Mouse (Mus musculus) intestine, postnatal 0 days (tissue): ENCODE results near the gene Uox. TPM values are rescaled to one million over a fixed set of nuclear protein-coding genes. Genes with fewer than 3 reads are reported as not detected.

ENCODE experiments used
- ATAC-seq: fragments of 200-750 bp; cut with Nextera tagmentation; 2 replicates; pipeline ENCODE4 v1.8.0; 2017; ENCODE audit warnings: mild to moderate bottlenecking, moderate TSS enrichment, moderate library complexity
- H3K27ac ChIP-seq: fragments of 300-500 bp; sonication (generic); 2 replicates; pipeline ENCODE4 v1.5.1; 2014; ENCODE audit warnings: mild to moderate bottlenecking, low read depth, low read length, moderate library complexity
- H3K27me3 ChIP-seq: fragments of 300-500 bp; sonication (generic); replicated peaks from 2 replicates; pipeline ENCODE4 v1.6.1; 2014; ENCODE audit warnings: low read length, mixed read lengths; ENCODE audit not compliant: control insufficient read depth, insufficient read depth
- H3K36me3 ChIP-seq: fragments of 300-500 bp; sonication (generic); 2 replicates; pipeline ENCODE4 v1.6.1; 2014; ENCODE audit warnings: mild to moderate bottlenecking, moderate library complexity; ENCODE audit not compliant: control insufficient read depth, insufficient read depth
- H3K4me1 ChIP-seq: fragments of 300-500 bp; sonication (generic); replicated peaks from 2 replicates; pipeline ENCODE4 v1.6.1; 2014; ENCODE audit warnings: antibody characterized with exemption, low read length, mixed read lengths; ENCODE audit not compliant: control insufficient read depth, insufficient read depth
- H3K4me2 ChIP-seq: fragments of 300-500 bp; sonication (generic); replicated peaks from 2 replicates; pipeline ENCODE4 v1.6.1; 2014; ENCODE audit warnings: low read depth, mild to moderate bottlenecking, moderate library complexity
- H3K4me3 ChIP-seq: fragments of 300-500 bp; sonication (generic); 2 replicates; pipeline ENCODE4 v1.5.1; 2014; ENCODE audit warnings: low read depth, low read length
- H3K9ac ChIP-seq: fragments of 300-500 bp; sonication (generic); 2 replicates; pipeline ENCODE4 v1.6.1; 2014; ENCODE audit warnings: mild to moderate bottlenecking, low read depth, low read length
- H3K9me3 ChIP-seq: fragments of 300-500 bp; sonication (generic); 2 replicates; pipeline ENCODE4 v1.6.1; 2016; ENCODE audit warnings: mixed run types; ENCODE audit not compliant: control insufficient read depth
- CTCF ChIP-seq: sonication (generic); IDR thresholded peaks from 2 replicates; pipeline ENCODE4 v1.5.1; 2016; ENCODE audit warnings: low read depth, mild to moderate bottlenecking, control low read depth, antibody characterized with exemption, moderate library complexity
- WGBS: fragments of 180-500 bp; shearing (Covaris S2); extraction: QIAGEN DNeasy Blood & Tissue Kit; methylation state at CpG from one replicate; pipeline ENCODE4 v1.1.7; 2014; 5-methylcytosine and 5-hydroxymethylcytosine counted together
- polyA plus RNA-seq: library from polyadenylated mRNA; unstranded; fragments of >200 nt; fragmentation: Nextera tagmentation; extraction: Ambion mirVana; gene quantifications from 2 replicates; pipeline ENCODE4 v1.2.1, GENCODE M21; 2015

Gene Uox
- polyA plus RNA-seq, 1 experiment from 2014 or later = 0.10 TPM

DNA sequence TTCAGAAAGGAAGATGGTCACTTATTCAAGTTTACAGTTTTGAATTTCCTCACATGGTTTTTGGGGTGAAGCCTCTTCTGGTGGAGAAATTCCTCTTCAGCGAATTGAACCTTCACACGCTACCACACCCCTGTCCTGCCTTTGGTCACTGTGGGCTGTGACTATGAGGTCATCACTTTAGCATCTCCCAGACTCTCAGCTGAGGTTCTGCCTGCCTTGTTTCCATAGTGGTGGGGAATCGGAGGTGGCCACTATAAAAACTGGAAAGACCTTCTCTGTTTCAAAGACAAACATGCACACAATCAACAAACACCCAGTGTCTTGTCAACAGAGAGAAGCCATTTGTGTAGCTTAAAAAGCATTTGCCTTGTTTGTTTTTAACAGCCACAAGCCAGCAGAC is 81.0 kb downstream of the Uox start, which contains the start of gene 4930503B20Rik:
TSS of gene 4930503B20Rik (minus strand) at position 101 of the 400 bp plus-strand sequence.
- no peak for ATAC-seq
- Histone ChIP-seq H3K36me3 (no peaks in the 10 kb centered on the region), H3K27me3 (no peaks in the 10 kb centered on the region), H3K4me3 (no peak within 1 kb of the TSS), H3K4me2 (no peak within 1 kb of the TSS), H3K4me1 (no peaks in the 10 kb centered on the region), H3K9ac (no peak within 1 kb of the TSS), H3K9me3 (no peaks in the 10 kb centered on the region), H3K27ac (no peak within 1 kb of the TSS)
- no peak for TF ChIP-seq CTCF
- WGBS = 78% methylated on average over 3 of the region's 3 CpGs

DNA sequence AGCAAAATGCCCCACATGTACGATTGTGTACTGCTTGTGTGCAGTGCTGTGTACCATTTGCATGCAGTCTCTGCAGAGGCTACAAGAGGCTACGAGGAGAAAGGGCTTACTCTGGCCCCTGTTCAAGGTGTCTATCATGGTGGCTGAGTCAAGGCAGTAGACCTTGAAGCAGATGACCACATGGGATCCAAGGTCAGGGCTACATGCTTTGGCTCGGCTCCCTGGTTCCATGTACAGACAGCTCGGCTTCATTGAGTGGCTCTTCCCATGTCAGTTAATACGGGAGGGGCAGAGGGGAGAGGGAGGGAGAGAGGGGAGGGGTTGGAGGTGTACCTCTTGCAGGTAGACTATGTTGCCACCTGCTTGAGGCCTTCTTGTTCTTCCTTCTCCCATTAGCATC is 82.2 kb downstream of the Uox start:
- no peaks in the 10 kb centered on the region for H3K4me1 ChIP-seq
- H3K9ac ChIP-seq = no peak overlapping the region
- H3K4me3 ChIP-seq = no peak overlapping the region
- H3K9me3 ChIP-seq = no peaks in the 10 kb centered on the region
- no peak for TF ChIP-seq CTCF
- no peak overlapping the region for H3K27ac ChIP-seq
- ATAC-seq = no peak
- no peaks in the 10 kb centered on the region for H3K27me3 ChIP-seq
- 92% methylated on average over 5 of the region's 5 CpGs for WGBS
- H3K36me3 ChIP-seq = no peaks in the 10 kb centered on the region
- no peak overlapping the region for H3K4me2 ChIP-seq

DNA sequence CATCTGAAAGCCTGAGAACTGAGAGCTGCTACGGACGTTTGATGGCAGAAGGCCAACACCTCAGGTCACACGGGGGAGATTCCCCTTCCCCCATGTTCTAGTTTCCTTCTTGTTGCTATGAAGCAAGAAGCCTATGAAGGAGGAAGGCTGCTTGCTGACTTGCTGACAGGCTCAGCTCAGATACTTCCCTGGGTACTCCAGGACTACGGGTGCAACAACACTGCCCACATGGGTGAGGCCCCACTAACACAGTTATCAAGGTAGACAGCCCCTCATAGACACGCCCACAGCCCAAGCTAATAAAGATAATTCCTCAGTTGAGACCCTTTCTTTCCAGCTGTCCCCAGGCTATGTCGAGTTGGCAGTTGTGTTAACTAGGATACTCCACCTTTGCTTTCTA is 83.5 kb downstream of the Uox start:
- Histone ChIP-seq H3K4me3 (no peak overlapping the region), H3K27ac (no peak overlapping the region), H3K27me3 (no peaks in the 10 kb centered on the region), H3K4me1 (no peaks in the 10 kb centered on the region), H3K36me3 (no peaks in the 10 kb centered on the region), H3K9ac (no peak overlapping the region), H3K4me2 (no peak overlapping the region), H3K9me3 (no peaks in the 10 kb centered on the region)
- 37% methylated on average over 6 of the region's 6 CpGs for WGBS
- ATAC-seq = no peak
- no peak for TF ChIP-seq CTCF

DNA sequence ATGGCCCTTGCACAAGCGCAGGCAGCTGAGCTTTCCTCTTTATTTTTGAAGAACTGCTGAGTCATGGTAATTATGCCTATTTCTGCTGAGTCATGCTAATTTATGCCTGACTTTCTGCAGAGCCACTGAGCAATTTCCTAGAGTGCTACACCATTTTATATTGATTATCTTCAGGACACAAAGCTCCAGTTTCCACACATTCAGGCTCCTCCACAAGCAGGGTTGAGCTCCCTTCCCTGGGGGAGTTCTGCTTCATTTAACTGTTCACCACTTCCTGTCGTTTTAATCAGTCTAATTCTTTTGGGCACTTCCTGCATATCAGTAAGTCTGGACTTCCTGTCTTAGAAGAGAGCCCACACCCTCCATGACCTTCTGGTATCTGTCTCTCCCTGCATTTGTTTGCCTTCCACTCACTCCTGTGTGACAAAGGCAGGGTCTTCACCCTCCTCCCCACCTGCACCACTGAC is 84.9 kb downstream of the Uox start:
- WGBS = 59% methylated on average over 2 of the region's 2 CpGs
- no peak overlapping the region for H3K4me2 ChIP-seq
- H3K27me3 ChIP-seq = no peaks in the 10 kb centered on the region
- no peak for TF ChIP-seq CTCF
- no peaks in the 10 kb centered on the region for H3K4me1 ChIP-seq
- no peaks in the 10 kb centered on the region for H3K36me3 ChIP-seq
- no peaks in the 10 kb centered on the region for H3K9me3 ChIP-seq
- ATAC-seq = no peak
- H3K9ac ChIP-seq = no peak overlapping the region
- no peak overlapping the region for H3K27ac ChIP-seq
- H3K4me3 ChIP-seq = no peak overlapping the region

DNA sequence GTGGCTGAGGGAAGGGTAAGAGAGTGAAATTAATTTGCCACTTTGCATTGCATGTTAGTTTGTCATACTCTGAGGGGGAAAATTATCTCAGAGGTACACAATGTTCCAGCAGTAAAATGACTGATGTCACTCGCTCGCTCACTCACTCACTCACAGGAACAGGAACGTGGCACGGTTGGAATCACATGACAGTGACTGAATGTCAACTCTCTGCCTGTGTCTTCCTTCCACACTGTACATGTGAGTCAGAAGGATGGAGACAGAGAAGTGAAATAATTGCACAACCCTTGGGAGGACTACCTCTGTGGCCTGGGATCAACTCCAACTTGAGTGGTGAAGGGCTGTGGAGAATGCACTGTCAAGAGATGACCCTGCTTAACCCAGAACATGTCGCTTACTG is 87.2 kb downstream of the Uox start:
- Histone ChIP-seq H3K9me3 (no peaks in the 10 kb centered on the region), H3K4me3 (no peak overlapping the region), H3K27me3 (no peaks in the 10 kb centered on the region), H3K4me2 (no peak overlapping the region), H3K9ac (no peak overlapping the region), H3K27ac (no peak overlapping the region), H3K36me3 (no peaks in the 10 kb centered on the region), H3K4me1 (no peaks in the 10 kb centered on the region)
- TF ChIP-seq CTCF = no peak
- WGBS = 81% methylated on average over 5 of the region's 5 CpGs
- no peak for ATAC-seq

DNA sequence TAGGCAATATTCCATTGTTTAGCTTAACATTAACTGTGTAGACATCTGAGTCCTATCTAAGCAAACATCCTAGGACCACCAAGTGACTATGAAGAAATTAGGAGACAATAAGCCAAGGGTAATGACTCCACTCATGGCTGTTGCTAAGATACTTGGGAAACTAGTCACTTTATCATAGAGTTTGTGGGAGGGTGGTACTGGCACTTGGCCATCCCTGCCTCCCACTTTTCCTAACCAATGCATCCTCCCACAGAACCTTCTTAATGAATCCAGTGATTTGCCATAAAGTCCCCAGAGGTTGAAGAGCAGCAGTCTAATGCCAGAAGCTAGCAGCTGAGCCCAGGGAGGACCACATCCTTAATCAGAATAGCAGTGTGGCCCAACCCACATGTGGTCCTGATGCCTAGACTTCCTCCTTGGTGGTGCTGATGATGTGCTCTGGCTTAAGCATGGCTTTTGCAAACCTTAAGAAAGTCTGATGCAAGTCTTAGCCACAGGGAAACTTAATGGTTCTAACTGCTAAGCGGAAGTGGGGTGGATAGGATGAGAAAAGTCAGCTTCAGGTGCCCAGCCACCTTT is 87.9 kb downstream of the Uox start:
- no peak overlapping the region for H3K4me2 ChIP-seq
- ATAC-seq = no peak
- no peaks in the 10 kb centered on the region for H3K36me3 ChIP-seq
- H3K9me3 ChIP-seq = no peaks in the 10 kb centered on the region
- H3K27ac ChIP-seq = no peak overlapping the region
- no peaks in the 10 kb centered on the region for H3K27me3 ChIP-seq
- 94% methylated on average over 1 of the region's 1 CpGs for WGBS
- no peaks in the 10 kb centered on the region for H3K4me1 ChIP-seq
- no peak for TF ChIP-seq CTCF
- H3K4me3 ChIP-seq = no peak overlapping the region
- H3K9ac ChIP-seq = no peak overlapping the region

DNA sequence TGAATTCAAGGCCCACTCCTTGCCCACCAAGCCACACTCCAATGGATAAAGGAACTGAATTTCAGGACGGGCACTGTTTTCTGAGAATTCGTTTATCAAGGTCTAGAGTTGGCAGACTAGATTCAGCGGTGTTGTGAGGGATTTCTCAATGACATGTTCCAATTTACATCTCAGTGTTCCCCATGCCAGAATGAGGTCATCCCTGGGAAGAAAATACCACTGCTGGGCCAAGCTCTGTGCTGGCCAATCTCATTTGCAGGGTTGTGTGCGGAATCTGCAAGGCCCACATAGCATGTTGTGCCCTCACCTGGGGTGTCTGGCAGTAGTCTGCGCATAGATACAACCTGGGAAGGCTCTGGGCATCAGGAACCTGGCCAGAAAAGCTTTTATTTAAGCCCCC is 89.1 kb downstream of the Uox start:
- H3K27me3 ChIP-seq = no peaks in the 10 kb centered on the region
- H3K4me3 ChIP-seq = no peak overlapping the region
- H3K4me2 ChIP-seq = no peak overlapping the region
- no peaks in the 10 kb centered on the region for H3K9me3 ChIP-seq
- no peak overlapping the region for H3K9ac ChIP-seq
- 93% methylated on average over 5 of the region's 5 CpGs for WGBS
- ATAC-seq = no peak
- no peak for TF ChIP-seq CTCF
- no peak overlapping the region for H3K27ac ChIP-seq
- no peaks in the 10 kb centered on the region for H3K36me3 ChIP-seq
- no peaks in the 10 kb centered on the region for H3K4me1 ChIP-seq
